Mouse (Mus musculus) c-Kit-positive CD71-positive TER-119-negative erythroid progenitor cells, embryonic 14.5 days (primary cell): ENCODE data around the gene Espnl.

ENCODE experiments used
- DNase-seq: peaks from one replicate; pipeline ENCODE4 v3.0.0-alpha.2; 2013; ENCODE audit warnings: low read depth

Espnl gene

DNA sequence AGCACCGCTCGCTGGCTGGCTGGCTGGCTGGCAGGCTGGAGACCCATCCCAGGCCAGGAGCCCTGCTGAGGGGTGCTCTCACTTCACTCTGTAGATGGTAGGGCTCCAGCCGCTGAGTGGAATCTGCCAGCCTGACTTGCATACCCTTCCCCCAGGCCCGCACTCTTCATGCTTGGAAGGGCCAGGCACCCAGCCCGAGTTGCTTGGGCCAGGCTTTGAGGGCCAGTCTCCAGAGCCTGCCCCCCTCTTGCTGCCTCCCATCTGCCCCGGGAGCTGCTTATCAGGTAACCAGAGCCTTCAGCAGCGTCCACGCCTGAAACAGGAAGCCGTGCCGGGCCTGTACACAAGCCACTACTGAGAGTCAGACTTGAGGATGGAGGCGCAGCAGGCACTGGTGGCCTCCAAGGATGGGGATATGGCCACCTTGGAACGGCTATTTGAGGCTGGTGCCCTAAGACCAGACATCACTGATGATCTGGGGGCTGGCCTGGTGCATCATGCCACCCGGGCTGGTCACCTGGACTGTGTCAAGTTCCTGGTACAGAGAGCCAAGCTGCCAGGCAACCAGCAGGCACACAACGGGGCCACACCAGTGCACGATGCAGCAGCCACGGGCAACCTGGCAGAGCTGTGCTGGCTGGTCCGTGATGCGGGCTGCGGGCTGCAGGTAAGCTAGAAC is at the start of gene Espnl:
TSS of gene Espnl (plus strand) at position 316 of the 679 bp plus-strand sequence.
- DNase-seq, result no peak

DNA sequence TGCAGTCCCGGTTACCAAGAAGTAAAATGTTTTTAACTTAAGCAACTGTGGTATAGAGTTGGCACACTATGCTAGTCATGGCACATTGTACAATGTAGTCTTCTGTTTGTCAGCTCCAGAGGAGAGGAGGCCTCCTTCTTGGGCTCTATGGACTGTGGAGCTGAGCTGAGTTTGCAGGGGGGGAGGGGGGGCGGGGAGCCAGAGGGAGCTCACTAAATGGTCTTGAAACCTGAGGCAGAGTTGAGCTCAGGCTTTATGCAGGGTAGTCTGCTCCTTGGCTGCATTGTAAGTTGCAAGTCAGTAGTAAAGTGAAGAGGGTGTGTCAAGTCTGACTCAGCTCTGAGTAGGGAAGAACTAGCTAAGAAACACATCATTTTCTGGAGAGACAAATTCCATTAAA is 49.6 kb upstream of the Espnl start:
- no peak for DNase-seq

DNA sequence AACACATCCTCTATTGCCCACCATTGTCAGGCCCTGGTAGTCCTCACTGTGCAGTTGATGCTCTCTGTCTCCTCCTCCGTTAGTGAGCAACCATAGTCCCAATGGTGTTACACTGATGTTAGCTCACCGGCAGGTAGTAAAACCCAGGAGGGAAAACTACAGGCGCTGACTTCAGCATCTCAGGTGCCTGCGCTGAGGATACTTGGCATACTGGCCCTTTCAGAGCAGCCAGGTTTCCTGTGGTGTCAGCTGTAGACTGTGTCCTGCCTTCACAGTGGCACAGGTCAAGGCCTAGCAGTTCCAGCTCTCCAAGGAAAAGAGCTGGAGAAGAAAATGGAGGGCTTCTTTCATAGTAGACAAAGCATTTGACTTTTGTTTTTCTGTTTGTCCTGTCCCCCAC is 45.3 kb upstream of the Espnl start:
- no peak for DNase-seq

DNA sequence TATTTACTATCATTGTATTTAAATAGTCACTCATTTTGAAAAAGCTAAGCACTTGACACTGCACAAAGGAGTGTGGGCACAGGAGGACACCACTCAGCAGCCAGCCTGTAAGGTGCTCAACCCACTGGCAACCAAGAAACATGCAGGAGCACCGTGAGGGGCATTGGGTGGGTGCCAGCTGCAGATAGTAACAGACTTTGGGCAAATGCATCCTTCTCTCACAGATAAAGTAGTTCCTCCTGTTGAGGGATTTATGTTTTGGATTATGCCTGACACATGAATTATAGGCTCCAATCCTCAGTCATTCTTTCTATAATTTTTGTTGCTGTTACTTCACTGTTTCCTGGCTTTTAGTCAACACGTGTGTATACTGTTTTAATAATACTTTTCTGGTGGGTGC is 44.4 kb upstream of the Espnl start:
- DNase-seq, result no peak

DNA sequence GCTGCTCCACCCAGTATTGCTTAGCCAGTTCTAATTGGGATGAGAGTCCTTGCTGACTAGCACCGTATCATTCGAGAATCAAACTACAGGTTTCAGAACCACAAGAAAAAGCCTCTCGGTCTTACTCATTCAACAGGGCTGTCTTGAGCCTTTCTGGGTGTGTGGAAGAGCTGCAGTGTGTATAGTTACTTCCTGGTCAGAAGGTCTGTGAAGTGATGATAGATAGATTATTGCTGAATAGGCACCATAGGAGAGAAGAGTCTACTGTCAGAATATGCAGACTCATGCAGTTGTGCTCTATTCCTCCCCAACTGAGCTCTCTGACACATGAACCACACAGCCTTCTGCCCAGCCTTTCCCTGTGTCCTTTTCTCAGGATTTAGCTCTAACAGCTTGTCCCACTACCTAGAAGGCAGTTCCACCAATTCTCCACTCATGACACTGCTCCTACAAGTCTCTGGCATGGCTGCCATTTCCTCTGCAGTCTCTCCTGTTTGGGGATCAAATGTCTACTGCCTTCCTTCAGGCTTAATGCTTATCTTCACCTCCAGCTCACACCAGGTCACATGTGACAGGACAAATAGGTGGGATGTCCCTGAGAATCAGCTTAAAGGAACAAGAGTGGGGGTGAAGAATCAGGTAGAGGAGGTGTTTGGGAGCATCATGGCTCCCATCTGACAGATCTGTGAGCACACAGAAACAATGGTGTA is 43.3 kb upstream of the Espnl start:
- DNase-seq, result no peak

DNA sequence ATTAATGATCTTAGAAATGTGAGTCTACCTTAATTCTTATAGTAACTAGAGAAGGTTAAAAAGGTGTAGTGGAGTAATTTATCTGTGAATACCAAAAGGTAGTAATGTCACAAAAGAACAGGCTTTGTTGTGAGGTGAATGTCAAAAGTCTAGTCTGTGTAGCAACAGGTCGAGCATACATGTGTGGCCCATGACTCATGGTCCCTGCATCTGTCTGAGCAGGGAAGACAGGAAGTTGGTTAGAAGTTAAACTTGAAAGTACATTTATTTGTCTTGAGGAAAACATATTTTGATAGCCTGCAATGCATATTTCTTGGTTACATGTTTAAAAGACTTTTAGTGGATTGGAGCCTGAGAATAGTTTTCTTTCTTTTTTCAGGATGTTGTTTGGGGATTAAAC is 42.7 kb upstream of the Espnl start:
- DNase-seq, result no peak

DNA sequence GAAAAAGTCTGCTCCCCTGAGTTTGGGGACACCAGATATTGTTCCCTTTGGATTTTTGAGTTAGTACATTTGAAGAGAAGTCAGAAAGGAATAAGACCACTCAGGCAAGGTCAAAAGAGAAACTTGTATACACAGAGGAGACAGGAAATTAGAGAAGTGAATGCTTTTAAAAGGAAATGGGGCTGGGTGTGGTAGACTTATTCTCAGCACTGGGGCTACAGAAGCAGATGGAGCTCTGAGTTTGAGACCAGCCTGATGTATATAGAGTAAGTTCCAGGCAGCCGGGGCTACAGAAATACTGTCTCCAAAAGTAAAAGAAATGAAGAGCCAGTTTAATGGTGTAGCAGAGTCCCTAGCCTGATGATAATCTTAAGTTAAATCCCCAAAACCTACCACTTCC is 39.3 kb upstream of the Espnl start:
- DNase-seq, result no peak

DNA sequence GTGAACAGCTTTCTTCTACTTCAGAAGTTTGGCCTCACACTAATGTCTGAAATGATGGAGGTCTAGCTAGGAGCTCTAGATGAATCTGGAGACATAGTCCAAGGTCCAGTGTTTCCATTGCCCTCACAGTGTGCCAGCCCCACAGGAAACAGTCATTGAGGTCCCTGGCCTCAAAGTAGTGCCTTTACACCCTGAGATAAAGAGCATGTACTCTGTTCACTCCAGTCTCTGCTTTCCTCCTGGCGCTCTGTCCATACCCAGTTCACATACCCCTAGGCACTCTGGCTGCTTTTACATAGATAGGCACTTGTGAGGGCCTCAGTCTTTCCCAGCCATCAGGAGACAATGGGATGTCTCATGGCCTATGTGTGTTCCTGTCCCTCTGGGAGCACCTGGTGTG is 32.5 kb upstream of the Espnl start:
- DNase-seq, result no peak

DNA sequence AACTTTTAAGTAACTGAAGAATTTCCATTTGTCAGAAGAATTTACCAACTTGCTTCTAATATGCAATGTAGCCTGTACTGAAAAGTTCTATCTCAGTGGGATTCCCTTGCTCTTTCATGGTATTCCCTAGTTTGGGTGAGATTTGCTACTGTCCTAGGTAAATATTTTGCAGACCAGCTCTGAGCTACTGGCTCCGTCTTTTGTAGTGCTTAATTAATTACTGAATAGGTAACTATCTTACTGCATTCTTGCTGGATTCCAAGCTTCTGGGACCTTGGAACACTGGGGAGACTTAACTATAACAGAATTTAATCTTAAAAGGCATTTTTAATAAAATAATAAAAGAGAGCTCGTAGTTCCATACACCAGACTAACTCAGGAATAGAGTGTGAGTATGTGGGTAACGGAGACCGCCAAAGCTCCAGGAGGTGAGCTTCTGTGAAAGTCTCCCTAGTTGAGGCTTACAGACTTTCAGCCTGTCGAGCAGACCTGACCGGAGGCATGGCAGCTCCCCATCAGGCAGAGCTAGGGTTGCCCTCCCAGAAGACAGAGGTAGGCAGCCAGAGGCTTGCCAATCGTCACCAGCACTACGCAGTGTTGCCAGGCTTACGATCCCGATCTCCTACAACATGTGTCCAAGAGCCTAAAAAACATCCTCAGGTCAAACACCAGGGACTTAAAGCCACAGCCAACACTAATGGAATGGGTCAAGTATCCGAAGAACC is 29.6 kb upstream of the Espnl start:
- no peak for DNase-seq

DNA sequence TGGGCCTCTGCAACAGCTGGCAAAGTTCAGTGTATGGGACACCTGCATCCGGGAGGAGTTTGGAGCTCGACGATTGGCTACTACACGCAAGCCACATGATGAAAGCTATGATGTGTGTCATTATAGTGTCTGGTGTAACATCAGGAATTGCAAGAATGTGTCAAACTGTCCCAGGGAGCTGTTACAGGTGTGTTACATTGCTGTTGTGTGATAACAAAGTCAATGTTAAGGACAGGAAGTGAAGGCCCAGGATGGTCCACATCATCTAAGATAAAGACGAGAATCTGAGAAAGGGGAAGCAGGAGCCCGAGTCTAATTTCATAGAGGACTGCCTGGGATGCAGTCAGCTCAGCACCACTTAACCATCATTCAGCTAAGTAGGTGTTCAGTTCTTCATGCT is 26.3 kb upstream of the Espnl start:
- DNase-seq, result no peak

DNA sequence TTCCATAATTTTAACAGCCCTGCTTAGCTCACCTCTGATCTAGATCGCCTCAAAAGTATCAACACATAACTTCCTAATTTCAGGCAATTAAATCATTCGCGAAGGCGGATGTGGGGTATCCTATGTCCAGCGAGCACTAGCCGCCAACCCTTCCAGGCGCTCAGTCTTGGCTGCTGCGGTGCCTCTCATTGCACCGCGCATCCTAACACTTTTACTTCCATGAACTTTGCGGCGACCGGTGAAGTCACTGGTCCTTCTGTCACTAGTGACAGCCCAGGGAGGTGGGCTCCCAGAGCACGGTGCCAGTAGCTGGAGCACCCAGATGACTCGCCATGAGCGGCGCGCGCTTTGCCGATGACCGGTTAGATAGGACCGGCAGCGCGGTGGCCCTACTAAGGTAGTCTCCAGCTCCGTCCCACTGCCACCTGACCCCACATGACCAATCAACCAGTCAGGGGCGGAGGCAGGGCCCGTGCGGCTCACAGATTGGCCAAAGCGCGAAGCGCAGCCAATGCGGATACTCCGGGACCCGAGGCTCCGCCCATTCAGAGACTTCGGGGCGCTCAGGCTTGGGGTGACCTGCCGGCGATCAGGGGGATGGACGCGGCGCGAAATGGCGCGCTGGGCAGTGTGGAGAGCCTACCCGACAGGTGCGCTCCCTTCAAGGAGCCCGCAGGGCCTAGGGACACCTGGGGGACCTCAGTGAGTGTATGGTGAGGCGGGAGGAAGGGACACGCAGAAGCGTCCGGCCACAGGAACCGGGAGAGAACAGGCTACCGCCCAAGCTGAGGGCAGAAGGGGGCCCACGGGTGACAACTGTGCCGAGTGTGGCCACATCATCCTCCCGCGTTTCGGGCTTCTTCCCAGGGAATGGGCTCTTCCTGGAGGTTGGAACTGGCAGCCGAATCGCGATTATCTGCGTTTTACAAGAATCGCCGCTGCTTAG is 23.8 kb upstream of the Espnl start, which contains the start of gene Scly:
TSS of gene Scly (plus strand) at position 540 of the 946 bp plus-strand sequence.
- DNase-seq, result peak; percentile 96

DNA sequence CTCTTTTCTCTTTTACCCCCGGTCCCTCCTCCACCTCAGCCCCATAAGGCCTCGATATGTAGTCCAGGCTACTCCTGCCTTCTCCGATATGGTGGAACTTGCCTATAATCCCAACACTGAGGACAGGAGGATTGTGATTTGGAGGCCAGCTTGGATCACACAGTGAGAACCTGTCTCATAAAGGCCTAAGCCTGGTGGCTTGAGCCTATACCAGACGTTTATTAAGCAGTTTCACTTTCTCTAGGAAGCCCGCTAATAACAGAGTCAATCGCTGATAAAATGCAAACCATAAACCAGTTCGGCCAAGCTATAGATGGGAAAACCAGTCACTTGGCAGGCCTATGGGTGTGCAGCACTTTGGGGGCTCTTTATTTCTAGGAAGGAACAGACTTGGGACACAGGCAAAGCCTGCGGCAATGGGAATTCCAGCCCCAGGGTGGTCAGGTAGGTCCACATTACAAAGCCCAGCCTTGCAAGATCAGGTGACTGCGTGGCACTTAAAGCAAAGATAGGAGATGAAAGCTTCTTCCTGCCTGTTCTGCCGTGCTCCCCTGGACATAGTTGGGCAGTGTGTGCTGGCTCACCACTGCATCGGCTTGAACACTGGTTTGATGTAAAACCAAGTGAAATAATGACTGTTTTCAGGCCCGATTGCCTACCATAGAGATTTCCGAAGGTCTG is 22.7 kb upstream of the Espnl start:
- DNase-seq, result no peak

DNA sequence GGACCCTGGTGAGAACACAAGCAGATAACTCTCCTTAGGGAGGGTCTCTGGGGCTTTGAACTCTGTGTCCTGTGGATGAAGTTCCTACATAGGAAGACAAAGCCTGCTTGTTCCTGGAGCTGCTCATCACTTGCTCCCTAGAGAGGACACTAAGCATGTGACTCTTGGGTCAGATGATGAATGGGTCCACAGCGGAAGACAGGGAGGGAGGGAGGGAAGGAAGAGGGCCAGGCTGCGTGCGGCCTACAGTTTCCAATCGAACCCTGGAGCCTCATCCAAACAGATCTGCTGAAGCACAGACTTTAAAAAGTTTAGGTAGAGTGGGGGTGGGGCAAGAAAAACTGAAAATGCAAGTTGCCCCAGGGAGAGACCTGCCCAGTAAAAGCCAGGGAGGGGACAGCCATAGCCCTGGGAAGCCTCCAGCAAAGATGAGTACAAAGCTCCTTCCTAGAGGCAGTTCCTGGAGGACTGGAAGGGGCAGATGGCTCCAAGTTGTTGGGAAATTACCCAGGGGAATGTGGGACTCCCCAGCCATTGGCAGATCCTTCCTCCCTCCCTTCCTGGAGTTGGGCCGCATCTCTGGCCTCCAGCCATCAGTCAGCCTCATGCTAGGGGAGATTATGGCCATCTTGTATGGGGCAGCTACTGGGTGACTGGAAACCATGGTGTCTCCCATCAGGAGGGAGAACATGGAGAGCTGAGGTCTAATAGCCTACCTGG is 22.0 kb upstream of the Espnl start:
- DNase-seq, result no peak

DNA sequence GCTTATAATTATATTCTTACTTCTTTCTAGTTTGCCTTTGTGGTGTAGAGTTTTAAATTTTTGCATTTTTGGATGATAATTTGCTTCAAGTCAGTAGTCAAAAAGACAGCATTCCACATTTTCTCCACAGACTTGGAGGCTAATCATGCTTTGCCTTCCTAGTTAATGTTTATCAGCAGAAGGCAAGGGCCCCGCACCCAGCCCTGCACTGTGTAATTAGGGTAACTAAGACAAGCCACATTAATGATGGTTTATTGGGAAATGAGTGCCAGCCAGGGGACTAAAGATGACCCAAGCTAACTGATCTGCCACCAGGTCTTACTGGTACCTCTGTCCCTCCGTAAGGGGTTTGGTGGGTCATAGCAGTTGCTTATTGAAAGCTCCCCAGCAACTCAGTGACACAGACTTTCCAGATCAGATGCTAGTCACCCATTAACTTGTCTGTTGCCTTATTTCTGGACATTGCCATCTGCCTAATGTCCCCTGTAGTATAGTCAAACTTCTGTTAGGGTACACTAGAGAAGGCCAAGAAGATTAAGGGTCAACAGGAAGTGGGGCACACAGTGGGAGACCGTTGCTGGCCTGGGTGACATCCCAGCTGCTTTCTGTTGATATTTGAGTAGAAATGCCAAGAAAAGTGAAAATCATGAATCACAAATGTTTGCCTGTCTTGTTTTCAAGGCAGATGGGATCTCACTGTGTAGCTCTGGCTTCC is 20.5 kb upstream of the Espnl start:
- no peak for DNase-seq

DNA sequence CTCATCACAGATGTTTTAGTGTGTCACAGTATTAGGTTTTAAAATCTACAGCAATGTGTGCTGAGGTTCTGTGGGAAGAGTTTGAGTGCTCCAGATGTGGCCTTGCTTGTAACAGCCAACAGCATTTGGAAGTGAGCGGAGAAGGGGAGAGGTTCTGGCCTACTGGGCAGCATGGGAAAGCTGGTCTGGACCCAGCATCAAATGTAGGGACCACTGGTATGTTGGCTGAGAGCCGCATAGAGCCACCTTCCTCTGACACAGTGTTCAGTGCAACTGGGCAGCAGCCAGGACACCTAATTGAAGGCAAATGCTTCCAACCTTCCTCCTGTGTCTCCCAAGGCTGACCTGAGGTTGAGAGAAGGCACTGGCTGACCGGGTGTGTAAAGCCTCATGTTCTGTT is 19.9 kb upstream of the Espnl start:
- DNase-seq, result no peak

DNA sequence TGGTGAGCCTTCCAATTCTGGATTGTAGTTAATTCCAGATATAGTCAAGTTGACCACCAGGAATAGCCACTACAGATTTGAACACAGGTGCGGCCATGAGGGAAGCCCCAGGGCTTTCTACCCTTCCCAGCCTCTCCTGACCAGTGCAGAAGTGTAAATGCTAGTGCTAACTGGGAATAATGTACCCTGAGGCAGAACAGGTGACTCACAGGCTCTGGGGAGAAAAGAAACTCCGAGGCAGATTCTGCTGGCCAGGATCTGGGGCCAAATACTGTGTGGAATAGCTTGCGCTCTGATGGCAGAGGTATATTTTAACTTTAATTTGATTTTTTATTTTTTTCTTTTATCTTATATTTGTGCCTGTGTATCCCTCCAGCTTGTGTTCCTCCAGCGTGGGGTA is 17.3 kb upstream of the Espnl start:
- no peak for DNase-seq

DNA sequence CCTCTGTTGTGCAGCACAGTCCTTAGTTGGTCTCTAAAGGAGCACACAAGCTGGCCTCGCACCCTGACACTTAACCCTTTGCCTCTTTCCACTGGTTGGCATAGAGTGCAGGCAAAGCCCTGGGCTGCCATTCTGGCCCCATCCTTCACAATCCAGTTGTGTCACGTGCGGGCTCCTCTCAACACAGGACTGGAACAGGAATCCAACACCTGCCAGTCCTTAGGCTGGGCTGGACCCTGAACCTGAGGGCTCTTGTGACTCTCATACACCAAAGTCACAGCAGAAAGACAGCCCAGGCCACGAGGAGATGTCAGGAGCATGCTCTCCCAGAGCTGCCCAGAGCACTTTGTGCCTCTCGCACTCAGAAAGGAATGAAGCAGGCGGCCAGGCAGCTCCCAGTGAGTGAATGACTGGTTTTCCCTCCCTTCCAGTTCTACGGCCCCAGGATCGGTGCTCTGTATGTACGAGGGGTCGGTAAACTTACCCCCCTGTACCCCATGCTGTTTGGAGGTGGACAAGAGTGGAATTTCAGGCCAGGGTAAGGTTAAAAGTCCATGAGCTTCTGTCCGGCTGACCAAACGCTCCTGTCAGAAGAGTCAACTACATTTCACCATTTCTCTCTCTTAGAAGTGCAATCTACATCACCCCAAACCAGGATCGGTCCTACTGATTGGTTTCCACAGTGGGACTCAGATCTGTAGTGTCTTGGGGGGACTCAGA is 12.3 kb upstream of the Espnl start:
- no peak for DNase-seq

DNA sequence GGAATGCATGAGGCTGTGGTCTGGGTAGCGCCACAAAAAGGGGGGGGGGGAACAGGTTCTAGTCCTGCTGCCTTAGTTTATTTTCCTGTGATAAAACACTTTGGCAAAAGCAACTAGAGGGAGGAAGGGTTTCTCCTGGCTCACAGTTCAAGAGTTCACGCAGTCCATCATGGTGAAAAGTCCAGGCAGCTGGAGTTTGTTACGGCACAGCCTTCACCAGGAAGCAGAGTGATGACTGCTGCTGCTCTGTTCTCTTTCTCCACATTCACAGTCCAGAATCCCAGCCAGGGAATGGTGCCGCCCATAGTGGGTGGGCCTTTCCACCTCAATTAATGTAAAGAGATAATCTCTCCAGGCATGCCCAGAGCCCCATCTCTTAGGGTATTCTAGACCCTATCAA is 9.6 kb upstream of the Espnl start:
- no peak for DNase-seq

DNA sequence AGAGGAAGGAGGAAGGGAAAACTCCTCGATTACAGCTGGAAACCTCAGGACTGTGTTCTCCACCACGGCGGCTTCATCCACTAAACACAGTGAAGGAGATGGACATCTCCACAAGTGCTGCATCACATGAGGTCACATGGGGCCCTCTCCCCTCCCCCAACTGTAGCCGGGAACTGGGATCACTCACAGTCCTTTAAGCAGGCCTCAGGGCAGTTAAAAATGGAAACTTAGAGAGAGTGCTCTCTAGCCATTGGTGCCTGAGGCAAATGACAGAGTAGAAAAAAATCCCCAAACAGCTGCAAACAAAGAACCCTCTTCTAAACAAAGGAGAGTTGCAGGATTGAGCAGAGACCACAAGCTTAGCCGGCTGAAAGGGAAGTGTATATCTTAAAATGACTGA is 8.6 kb upstream of the Espnl start:
- DNase-seq, result no peak

DNA sequence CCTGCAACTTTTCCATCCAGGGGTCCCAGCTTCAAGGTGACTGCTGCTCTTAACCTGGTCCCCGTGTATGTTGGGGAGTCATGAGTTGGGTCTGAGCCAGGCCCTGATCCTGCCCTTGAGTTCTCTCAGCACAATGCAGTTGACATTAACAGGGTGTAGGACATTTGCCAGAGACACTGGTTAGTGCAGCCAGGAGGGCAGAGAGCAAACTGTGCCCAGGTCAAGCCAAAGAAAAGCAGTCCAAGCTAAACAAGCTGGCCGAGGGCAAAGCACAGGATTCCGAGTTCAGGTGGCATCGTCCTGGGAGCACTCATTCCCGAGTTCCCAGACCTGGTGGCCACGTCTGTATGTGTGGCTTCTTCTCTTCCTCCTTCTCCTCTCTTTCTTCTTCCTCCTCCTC is 4.2 kb upstream of the Espnl start:
- no peak for DNase-seq
